Mouse (Mus musculus) adrenal gland, postnatal 14 days (tissue): ENCODE data around the gene Gramd1b. TPM values are rescaled to one million over a fixed set of nuclear protein-coding genes. Genes with fewer than 3 reads are reported as not detected.

ENCODE experiments used
- DNase-seq: peaks from one replicate; pipeline ENCODE4 v3.0.0; 2021; ENCODE audit warnings: mixed read lengths
- total RNA-seq: library from RNA; stranded (reverse); gene quantifications from 2 replicates; pipeline ENCODE4 v1.2.3, GENCODE M21; 2021

Gene Gramd1b
- total RNA-seq, 1 experiment from 2014 or later = 489 TPM

DNA sequence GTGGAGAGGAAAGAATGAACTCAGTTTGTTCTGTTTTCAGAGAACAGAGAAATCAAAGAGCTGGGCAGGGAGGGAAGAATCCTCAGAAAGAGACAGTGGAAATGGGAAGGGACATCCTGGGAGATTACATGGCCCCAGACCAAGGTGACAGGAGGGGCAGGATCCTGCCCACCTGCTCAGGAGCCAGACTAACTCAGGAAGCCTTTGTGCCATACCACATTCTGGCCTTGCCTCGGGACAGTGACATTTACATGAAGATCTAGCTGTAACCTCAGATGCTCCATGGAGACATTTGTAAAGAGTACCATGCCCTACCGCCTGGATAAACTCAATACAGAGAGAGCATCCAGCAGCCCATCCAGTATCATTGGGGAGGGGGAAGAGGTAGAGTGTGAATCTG lies 196.6 kb downstream of the Gramd1b start:
- no peak for DNase-seq

DNA sequence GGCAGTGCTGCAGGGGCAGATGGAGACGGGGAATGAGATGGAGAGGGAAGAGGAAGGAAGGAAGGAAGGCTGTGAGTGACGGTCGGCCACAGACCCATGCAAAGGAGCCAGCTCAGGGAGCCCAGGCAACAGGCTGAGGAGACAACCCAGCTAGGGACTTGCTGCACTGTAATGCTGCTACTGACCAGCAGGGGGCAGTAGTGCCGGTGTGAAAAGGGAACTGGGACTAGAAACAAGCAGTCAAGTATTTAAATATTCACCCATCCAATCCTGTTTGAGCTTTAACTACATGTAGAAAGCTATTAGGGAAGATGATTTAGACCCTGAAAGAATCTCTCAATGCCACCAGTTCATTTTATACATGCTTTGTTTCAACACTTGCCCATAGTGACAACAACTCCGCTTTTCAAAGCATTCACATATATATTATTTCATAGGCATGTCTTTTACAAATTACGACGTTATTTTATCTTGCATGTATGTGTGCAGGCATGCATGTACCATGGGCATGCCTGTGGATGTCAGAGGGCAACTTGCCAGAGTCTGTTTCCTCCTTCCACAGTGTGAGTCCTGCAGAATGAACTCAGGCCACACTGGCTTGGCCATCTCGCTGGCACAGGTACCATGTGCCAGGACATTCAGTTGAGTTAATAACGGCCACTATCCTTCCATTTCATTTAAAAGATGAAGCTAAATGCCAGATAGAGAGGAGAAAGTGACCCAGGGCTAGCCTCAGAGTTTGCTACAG lies 197.4 kb downstream of the Gramd1b start:
- DNase-seq = peak; percentile 87

DNA sequence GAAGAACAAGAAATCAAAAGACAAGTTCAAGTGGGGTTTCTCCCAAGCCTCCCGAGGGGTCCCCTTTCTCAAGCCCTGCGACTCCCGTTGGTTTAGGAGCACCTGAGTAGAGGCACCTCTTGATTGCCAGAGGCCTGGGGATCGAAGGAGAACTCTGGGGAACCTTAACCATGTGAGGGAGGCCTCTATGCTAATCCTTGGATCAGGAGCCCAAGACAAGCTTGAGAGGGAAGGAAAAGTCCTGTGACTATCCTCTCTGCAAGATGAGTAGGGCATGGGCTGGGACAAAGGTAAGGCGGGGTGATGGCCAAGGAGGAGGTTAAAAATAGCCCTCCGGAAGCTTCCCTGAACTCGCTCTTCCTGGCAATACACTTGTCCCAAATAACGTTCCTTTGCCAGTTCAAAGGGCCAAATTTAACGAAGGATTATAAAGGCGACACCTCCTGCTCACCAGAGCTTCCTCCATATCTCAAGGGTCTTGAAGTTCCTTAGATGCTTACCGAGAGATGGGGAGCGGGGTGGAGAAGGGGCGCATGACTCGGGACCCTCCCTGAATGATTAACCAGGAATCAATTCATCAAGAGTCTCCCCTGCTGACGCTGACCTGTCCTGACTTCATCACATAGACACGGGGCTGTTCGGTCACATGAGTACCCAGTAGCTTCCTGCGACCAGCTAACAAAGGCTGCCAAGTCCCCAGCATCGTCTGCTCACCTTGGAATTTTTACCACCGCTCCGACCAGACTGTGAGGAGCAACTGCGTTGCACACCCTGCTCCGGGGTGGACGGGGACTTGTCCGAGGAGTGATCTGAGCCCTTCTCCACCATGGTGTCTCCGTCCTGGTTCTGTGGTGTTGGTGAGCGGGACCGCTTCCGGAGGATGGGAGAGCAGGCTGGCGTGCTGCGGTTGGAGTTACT lies 198.2 kb downstream of the Gramd1b start:
- DNase-seq = no peak

DNA sequence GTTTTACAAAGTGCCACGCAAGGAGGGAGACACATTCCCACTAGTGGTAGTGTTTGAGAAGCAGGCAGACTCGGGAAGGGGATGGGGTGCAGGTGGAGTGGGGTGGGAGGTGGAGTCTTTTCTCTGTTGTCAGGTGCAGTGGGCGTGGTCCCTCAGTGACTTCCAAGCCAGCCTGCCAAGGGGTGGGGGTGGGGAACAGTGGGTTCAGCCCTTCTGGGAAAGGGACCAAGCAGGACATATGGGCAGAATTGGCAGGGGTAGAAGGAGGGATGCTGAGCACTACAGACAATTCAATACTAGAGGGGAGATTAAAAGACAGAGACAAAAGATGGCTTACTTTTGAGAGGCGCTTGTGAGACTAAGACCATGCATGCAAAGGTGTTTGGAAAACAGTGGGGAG lies 198.9 kb downstream of the Gramd1b start:
- no peak for DNase-seq

DNA sequence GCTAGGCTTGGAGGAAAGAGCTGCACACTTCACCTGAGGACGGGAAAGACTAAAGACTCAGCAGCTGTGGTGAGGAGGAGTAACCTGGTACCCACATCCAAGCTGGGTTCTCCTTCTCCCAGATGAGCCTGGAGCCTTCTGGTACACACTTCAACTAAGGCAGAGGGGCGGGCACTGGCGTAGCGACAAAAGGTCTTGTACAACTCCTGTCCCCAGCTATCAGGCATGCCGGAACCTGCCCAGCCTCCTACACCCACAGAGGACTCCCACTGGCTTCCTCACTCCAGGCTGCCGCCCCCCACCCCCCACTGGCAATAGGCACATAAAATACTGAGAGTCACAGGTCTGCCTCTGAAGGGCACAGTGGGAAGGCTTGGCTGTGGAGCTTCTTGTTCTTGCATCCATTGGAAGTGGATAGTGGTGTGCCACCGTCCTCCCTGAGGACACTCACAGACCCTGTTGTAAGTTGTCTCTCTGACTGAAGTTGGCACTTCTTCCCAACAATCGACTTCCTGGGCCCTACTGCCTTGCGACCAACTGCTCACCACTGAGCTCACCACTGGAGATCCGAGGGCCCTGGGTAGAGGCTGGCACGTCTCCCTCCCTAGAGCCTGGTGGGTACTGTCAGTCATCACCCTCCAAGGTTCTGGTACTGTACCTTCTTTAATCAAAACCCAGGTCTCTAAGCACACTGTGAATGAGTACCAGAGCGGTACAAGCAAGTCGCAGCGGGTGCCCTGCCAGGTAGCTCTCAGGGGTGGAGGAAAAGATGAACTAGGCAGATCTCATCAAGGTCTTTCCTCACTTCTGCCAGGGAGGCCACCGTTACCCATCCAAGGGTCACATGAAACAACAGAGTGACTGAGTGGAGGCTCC lies 199.5 kb downstream of the Gramd1b start:
- DNase-seq = no peak

DNA sequence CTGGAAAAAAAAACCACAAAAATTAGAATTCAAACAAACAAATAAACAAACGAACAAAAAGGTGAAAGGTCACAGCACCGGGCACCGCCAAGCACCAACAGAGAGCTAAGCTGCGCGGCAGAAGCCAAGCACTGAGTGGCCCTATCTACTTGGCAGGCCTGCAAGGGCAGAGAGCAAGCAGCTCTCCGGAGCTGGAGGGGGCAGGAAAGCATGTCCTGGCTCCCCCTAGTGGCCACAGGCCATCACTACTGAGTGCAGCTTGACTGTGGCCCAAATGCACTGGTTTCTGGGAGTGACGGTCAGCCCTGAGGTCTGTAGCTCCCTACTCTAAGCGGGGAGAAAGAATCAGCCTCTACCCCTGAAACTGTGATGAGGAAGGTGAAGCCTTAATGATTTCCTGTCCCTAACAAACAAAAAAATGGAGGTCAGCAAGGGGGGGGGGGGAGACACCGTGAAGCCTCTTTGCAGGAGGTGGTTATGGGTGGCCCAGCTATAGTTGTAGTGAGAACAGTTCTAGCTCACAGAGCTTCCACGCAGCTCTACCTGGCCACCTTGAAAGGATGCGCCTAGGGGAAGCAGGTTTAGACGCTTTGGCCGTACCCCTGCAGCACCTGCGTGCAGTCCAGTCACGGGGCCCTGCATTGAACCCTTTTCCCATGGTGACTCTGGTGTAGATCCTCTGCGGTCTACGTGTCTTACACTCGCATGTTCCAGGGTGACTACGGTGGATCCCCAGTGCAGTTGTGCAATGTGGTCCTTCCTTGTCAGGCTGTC lies 200.4 kb downstream of the Gramd1b start:
- DNase-seq = peak; percentile 96

DNA sequence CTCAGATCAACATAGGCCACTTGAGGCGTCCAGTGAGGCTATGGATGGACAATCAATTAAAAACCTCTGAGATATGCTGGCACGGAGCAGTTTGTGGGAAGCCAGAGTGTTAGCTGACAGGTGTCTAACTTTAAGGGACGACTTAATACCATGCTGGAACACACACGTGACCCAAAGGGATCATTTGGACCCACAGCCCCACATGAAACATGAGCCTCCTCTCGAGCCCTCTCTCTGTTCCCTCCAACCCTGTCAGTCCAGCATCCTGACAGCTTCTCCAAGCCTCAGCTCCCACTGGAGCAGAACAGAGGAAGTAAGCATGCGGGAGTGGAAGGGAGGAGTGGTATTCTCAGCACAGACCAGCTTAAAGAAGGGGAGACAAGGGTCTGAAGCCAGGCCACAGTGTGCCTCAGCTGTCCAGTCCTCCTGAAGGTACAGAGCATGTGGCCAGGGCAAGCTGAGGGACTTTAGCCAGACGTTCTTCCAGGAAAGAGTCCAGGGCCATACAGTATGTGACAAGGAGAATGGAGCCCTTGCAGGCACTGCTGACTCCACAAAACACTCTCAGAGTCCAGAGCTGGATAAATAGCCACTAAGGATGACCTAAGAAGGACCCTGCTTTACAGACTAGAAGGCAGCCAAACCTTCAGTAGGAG lies 204.8 kb downstream of the Gramd1b start:
- no peak for DNase-seq

DNA sequence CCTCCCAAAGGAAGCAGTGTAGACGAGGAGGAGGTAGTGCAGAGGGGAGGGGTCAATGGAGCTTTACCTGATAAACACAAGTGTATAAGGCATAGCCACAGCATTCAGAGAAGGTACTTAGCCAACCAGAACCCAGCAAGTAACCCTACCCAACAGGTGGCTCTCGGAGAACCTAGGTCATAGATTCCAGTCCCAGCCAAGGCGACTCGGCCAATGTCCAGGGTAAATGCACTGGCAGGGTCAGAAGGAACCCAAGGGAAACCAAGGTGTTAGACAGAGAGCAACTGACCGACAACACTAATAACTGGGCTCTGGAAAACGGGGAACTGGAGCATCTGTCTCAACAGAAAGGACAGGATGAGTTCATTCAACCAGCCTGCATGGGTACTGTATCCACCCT lies 206.4 kb downstream of the Gramd1b start:
- DNase-seq = no peak

DNA sequence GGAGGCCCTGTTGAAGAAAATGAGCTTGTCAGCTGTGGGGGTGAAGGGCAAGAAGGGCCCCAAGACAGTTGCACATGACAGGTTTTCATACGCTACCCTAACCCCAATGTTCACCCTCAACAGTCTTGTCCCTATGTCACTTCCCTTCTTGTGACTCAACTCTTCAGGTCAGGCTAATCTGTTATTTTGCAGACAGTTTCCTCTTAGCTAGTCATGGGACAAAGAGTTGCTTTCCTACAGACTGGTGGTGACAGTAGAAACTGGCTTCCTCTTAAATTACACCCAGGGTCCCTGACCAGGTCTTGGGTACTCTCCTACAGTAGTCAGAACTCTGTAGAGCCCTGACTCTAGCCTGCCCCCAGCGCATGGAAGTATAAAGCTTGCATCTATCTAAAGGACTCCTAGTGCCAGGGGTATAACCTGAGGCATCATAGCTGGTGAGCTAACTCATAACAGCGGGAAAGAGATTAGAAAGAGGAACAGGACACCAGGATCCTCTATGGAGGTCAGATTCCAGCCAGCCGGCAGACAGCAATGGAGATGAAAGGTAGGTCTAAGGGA lies 206.9 kb downstream of the Gramd1b start:
- no peak for DNase-seq

DNA sequence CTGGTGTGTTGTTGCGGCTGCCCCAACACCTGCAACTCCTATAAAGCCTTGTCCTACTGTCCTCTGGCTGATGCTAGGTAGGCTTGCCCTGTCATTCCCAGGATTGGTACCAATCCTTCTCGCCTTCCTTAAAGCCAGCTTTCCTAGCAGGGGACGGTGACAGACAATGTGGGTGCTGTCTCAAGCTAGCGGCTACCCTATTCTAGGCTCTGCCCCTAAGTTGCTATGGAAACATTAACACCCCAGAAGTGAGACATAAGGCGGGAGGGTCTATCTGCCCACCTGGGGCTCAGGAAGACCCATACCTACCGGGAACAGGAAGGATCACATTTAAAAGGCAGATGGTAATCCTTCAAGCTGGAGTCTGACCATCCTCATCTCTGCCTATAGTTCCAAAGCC lies 207.4 kb downstream of the Gramd1b start:
- no peak for DNase-seq

DNA sequence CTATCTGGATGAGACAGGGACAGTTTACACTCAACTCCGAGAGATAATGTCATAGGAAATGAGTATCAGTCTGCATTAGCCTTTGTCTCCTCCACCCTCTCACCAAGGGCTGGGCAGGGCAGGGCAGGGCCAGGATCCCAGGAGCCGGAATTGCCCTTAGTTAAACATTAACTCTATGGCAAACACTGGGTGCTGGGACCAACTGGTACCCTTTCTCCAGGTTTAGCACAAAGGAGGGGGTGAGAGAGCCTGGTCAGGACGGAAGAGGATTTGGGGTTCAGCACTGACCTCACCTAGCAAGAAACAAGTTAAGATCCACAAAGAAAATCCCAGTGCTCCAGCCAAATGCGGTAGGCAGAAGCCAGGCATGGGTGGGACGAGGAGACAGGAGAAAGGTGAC lies 208.0 kb downstream of the Gramd1b start:
- DNase-seq = no peak

DNA sequence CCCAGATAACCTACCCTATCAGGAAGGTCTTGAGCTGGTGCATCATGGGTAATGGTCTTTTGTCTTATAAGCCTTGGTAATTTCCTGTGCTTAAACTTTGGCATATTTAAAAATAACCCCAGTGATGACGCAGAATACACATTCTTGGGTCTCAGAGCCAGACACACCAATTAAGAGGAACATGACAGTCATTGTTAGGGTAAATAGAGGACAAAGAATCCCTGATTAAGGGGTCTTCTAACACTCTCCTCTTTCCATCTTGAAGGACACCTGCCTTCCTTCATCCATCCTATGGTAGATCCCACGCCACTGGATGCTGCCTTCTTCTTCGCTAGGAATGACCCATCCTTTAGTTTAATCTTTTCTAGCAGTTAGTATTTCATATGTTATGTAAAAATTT lies 208.8 kb downstream of the Gramd1b start:
- DNase-seq = no peak

DNA sequence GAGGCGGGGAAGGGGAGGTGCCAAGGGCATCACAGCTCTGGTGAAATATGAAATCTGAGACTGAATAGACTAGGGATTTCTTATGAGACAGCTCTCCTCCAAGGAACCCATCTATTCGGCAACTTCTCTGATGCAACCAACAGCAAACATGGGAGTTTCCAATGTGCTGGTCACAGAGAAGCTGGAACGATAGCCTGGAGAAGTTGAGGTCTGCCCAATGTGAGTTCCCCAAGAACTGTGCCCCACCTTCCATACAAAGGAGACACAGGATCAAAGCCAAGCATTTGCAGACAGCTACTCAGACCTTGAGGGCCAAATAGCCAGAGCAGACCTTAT lies 209.5 kb downstream of the Gramd1b start:
- no peak for DNase-seq

DNA sequence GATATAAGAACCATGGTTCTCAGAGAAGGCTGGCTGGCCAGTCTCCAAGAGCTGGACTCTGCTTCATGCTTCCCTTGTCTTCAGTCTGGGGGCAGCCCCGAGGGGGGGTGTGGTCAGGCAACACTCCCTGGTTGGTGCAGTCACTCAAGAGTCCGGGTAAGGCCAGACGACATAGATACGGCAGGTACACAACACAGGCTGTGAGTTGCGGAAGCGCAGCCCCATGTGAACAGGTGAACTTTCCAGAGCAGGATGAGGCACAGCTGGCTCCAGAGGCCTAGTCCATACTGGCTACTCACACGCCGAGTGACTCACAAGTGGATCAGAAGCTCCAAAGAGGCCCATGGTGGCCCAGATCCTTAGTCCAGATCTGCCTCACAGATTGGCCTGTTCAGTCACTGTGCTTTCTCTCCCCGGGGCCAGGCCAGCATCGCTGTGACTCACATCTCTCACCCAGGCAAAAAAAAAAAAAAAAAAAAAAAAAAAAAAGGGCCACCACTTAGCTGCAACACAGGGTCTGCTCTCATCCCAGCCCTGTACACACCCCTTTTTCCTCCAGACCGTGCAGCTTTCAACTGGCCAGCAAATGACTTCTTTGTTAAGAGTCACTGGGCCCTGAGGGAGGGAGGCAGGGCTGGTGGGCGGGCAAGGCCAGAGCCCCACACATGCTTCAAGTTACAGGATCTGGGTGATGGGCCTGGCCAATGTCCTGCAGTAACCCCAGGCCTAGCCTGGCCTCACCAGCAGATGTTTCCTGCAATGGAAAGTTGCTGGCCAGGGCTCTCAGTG lies 210.1 kb downstream of the Gramd1b start:
- peak; percentile 94 for DNase-seq

DNA sequence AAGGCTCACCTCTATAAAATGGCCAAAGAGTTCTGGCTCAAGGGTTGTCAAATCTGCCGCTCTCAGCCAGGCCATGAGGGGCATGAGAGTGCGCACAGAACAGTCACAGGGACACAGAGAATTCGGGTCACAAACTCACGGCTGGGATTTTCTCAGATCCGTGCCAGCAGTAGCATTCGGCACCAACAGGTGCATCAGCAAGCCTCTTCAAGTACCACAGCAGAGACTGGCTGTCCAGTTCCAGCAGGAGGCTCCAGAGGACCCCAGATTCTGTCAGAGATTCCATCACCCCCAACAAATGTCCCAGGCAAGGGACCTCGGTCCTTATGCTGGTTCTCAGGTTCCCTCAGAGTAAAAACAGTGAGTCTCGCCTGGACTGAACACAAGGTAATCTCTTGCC lies 210.8 kb downstream of the Gramd1b start:
- DNase-seq = no peak

DNA sequence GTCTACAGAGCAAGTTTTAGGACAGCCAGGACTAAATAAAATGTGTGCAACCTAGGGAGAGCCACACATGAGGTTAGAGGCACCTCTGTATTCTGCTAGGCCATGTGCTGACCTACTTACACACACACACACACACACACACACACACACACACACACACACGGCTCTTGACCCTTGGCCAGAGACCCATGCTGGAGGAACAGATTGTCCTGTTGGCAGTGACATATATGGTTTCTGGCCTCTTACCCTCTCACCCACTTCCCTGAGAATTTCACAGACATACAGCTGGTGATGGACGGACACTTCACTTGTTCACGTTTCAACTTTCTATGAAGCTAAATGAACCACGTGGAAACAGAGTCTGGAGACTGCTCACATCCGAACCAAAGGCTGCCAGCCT lies 212.4 kb downstream of the Gramd1b start:
- peak; percentile 56 for DNase-seq

DNA sequence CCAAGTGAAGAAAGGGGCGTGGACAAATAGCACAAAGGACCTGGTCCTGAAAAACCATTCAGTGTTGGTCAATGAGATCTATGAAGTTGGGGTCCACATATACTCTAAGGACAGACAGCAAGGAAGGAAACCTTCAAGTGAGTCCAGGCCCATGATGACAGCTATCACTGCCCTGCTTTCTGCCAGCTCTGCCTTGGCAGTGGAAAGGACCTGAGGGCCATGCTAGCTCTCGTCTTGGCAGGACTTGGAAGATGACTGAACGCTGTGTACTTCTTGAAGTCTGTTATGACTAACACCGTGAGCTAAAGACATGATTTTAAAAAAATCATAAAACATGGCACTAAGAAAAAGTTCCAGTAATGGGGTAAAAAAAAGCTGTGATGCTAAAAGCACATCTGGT lies 213.4 kb downstream of the Gramd1b start:
- peak; percentile 60 for DNase-seq

DNA sequence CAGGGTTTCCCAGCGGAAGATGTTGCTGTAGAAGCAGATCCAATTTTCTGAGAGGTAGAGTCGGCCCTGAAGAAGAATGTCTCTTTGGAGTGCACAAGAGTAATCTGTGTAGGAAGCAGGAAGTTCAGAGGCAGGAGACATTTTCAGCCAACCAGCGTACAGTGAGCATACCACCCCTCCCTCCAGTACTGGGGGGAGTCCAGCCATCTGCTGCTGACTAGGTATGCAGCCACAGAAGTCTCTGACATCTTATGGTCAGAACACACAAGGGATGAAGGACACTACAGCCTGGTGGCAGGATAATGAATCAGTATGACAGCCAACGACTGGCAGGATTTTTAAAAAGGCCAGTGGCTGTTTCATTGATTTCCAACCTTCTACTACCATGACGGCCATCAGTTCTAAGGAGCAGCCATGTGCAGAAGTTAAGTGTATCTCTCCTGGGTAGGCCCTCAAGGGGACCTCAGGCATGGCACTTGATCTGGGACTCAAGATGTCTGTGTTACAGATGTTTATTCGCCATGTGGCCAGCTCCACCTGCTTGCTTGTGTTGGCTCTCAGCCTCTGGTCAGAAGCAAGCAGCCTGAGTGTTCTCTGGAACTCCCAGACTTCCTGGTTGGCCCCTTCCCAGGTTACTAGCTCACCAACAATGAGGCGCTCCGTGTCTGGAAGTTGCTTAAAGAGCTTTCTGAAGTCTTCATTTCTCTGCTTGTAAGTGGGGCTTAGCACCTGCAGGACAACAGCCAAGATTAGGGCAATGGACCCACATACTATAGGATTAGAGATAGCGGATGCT lies 214.1 kb downstream of the Gramd1b start:
- peak; percentile 69 for DNase-seq

DNA sequence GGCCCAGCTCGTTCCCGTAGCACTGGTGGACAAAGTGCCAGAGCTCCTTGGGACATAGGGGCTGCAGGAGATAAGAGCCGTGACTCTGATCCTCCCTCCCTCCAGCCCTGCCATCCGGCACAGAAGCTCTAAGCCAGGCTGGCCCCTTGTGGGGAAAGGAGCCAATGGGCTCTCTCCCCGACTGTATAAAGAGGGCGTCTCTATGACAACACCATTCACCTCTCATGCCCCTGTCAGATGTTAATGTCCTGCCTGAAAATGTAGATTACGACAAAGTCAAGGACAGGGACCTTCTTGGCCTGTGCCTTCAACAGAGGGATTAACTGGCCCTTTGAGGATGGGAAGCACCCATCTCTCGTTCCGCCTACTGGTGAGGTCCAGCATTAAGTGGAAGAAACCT lies 219.4 kb downstream of the Gramd1b start:
- no peak for DNase-seq
